Comparison of ENCODE assay signal across 8 mouse cellular contexts in the genomic region with DNA sequence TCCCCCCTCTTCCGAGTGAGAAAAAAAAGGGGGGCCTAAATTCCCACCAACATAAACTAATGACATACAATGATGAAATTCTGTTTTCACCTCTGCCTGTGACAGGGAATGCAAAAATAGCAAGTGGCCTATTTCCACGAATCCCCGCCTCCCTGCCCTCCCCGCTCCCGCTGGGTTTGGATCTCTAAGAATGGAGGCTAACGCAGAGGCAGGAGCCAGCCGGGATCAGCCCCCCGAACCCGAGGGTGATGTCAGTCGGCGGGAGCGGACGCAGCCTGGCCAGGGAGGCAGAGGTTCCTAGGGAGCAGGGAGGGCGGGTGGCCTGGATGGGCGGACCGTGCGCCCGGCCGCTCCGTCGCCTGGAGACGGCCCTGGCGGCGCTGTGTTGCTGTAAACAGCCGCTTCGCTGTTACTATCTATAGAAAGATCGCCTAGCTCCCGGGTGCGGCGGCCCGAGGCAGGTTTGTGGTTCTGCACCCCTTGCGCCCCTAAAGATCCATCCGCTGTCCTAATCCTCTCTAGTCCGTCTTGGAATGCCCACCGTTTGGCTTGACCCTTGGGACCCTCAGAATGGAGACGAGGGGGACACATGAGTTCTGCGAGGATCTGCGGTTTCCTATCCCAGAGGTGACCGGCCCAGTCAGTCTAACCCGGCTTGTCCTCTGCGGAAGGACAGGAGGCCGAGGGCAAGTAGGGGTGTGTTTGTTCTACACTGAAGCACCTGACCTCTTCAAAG. TPM values are rescaled to one million over a fixed set of nuclear protein-coding genes. Genes with fewer than 3 reads are reported as not detected.
DNase-seq lines count a peak whose midpoint lies in the region; ATAC-seq lines count a peak whose summit lies in the region.

No protein-coding gene starts in this region.

- peaks cover 45% of the 10 kb centered on the region for H3K4me1 ChIP-seq in hindbrain, embryonic 15.5 days (replicated peaks)
- H3K4me1 ChIP-seq in megakaryocyte, embryonic 14.5 days = peaks cover 68% of the 10 kb centered on the region

- peak overlapping the region; percentile 58 for H3K9ac ChIP-seq in hindbrain, embryonic 15.5 days

- peak; percentile 40 for ATAC-seq in hindbrain, embryonic 15.5 days (ENCODE audit: low FRiP score, low read depth)

- no peaks in the 10 kb centered on the region for H3K36me3 ChIP-seq in hindbrain, embryonic 15.5 days
- H3K36me3 ChIP-seq in megakaryocyte, embryonic 14.5 days (replicated peaks; ENCODE audit: low read length) = peaks cover 12% of the 10 kb centered on the region

- H3K9me3 ChIP-seq in hindbrain, embryonic 15.5 days = no peaks in the 10 kb centered on the region
- H3K9me3 ChIP-seq in megakaryocyte, embryonic 14.5 days = no peaks in the 10 kb centered on the region

- peak overlapping the region; percentile 56 for H3K27ac ChIP-seq in hindbrain, embryonic 15.5 days (replicated peaks)

- peak overlapping the region; percentile 98 for H3K4me2 ChIP-seq in hindbrain, embryonic 15.5 days

- WGBS in hindbrain, embryonic 15.5 days = under 1% methylated on average over 42 of the region's 42 CpGs

- intact Hi-C loops in left cerebral cortex, postnatal 14 days (cut with DNase I) = loop anchor here (5.0 kb wide), 2 partner anchors 100 to 120 kb away; partner anchors contain the start of gene Tmed10

- peak; percentile 87 for DNase-seq in NIH3T3 (ENCODE audit: low read depth)
- peak; percentile 80 to 81 for DNase-seq in cerebellum, adult 18-20 months
- peak; percentile 90 for DNase-seq in gastrocnemius, adult 18-20 months (ENCODE audit: low spot score)
- DNase-seq in left cerebral cortex, postnatal 14 days (ENCODE audit: low spot score in 2 of 2) = peak; percentile 49 to 51
- peak; percentile 65 for DNase-seq in retina, postnatal 7 days (ENCODE audit: low read depth, low spot score)
- DNase-seq in urinary bladder, postnatal 36 days (ENCODE audit: low spot score in 2 of 2) = peak; percentile 82 to 84

- H3K4me3 ChIP-seq in hindbrain, embryonic 15.5 days = peak overlapping the region; percentile 60
- H3K4me3 ChIP-seq in megakaryocyte, embryonic 14.5 days (replicated peaks) = peak overlapping the region; percentile 93

- H3K27me3 ChIP-seq in hindbrain, embryonic 15.5 days = peaks cover 15% of the 10 kb centered on the region
- peaks cover 84% of the 10 kb centered on the region for H3K27me3 ChIP-seq in megakaryocyte, embryonic 14.5 days (replicated peaks)

RNA-seq across cellular contexts. Expression of gene Fos, which starts 1.6 kb away (rescaled TPM):
- 10 to 100 TPM in 1 of 2 experiments, 1 to 10 TPM in 1; 6.5 to 69.9 TPM for total RNA-seq in gastrocnemius, adult 18-20 months (2021)
- 2.6 and 4.0 TPM in 2 replicates for polyA plus RNA-seq in hindbrain, embryonic 15.5 days (2015; fragmentation: Nextera tagmentation; extraction: Ambion mirVana)
- 10 to 100 TPM; 31.1 to 40.8 TPM for total RNA-seq in left cerebral cortex, postnatal 14 days (2021)
- polyA plus RNA-seq in megakaryocyte, embryonic 14.5 days (2012; ENCODE audit: insufficient read depth, low replicate concordance) = 57.8 and 223 TPM in 2 replicates

Comparison
In these comparisons a context has a peak if more than half of its experiments do, and no peak if none do; other contexts are left out.
1. Peak in every context shown above with its lines: DNase-seq, ATAC-seq, H3K4me3 ChIP-seq and H3K27ac ChIP-seq.